Mouse (Mus musculus) ES-E14 (cell line): ENCODE data around the gene Nat9. TPM values are rescaled to one million over a fixed set of nuclear protein-coding genes. Genes with fewer than 3 reads are reported as not detected.

Experiments
- DNase-seq: peaks from one replicate; pipeline ENCODE4 v3.0.0-alpha.2; 2013; ENCODE audit warnings: low read depth, low spot score
- H3K27ac ChIP-seq: 2 replicates; pipeline ENCODE4 v1.5.1; 2012; ENCODE audit warnings: low read depth, mild to moderate bottlenecking, low read length, moderate library complexity, mixed read lengths; ENCODE audit not compliant: poor library complexity, insufficient read depth, severe bottlenecking
- H3K36me3 ChIP-seq: 2 replicates; pipeline ENCODE4 v1.6.1; 2012; ENCODE audit warnings: mild to moderate bottlenecking, low read length, moderate library complexity, mixed read lengths; ENCODE audit not compliant: control insufficient read depth, poor library complexity, insufficient read depth, severe bottlenecking
- H3K4me1 ChIP-seq, 2 experiments: fragments of 150-350 bp in 1 of 2; sonication (generic) in 1 of 2; 2 replicates each; pipeline ENCODE4 v1.6.1; 2012; ENCODE audit warnings: low read length in 2 of 2, mild to moderate bottlenecking in 1 of 2, mixed read lengths in 1 of 2; ENCODE audit not compliant: control insufficient read depth in 2 of 2, insufficient read depth in 2 of 2, poor library complexity in 1 of 2
- H3K4me3 ChIP-seq, 2 experiments: fragments of 150-350 bp in 1 of 2; sonication (generic) in 1 of 2; 2 replicates each; pipeline ENCODE4 v1.5.1; 2012; ENCODE audit warnings: low read length in 2 of 2, low read depth in 1 of 2, mild to moderate bottlenecking in 1 of 2, mixed read lengths in 1 of 2; ENCODE audit not compliant: insufficient read depth in 1 of 2, poor library complexity in 1 of 2, severe bottlenecking in 1 of 2
- H3K9ac ChIP-seq: 2 replicates; pipeline ENCODE4 v1.6.1; 2012; ENCODE audit warnings: low read depth, mild to moderate bottlenecking, low read length, mixed read lengths; ENCODE audit not compliant: poor library complexity, insufficient read depth, severe bottlenecking
- H3K9me3 ChIP-seq: fragments of 150-350 bp; sonication (generic); 2 replicates; pipeline ENCODE4 v1.6.1; 2012; ENCODE audit warnings: low read depth, mild to moderate bottlenecking, low read length; ENCODE audit not compliant: control insufficient read depth, insufficient read depth
- CHD2 ChIP-seq: IDR thresholded peaks from 2 replicates; pipeline ENCODE4 v1.6.1; 2014; ENCODE audit warnings: mild to moderate bottlenecking, low read depth, low read length, inconsistent platforms
- HCFC1 ChIP-seq: IDR thresholded peaks from 2 replicates; pipeline ENCODE4 v1.6.1; 2012; ENCODE audit warnings: low read length, inconsistent platforms, borderline replicate concordance; ENCODE audit not compliant: insufficient read depth
- MAFK ChIP-seq: IDR thresholded peaks from 2 replicates; pipeline ENCODE4 v1.6.1; 2014; ENCODE audit warnings: mild to moderate bottlenecking, low read depth, low read length, inconsistent platforms; ENCODE audit not compliant: insufficient read depth
- ZC3H11A ChIP-seq: IDR thresholded peaks from 2 replicates; pipeline ENCODE4 v1.6.1; 2012; ENCODE audit warnings: low read depth, mild to moderate bottlenecking, inconsistent platforms, low read length, borderline replicate concordance
- ZNF384 ChIP-seq: IDR thresholded peaks from 2 replicates; pipeline ENCODE4 v1.6.1; 2012; ENCODE audit warnings: low read depth, low read length, inconsistent platforms
- in situ Hi-C, 2 experiments: fragments of 600-800 bp; cut with MboI; formaldehyde crosslinking; loops; one replicate each; pipeline ENCODE4 v1.15.1; 2025; ENCODE audit warnings: low sequenced_read_pairs in 2 of 2, inconsistent platforms in 1 of 2; ENCODE audit not compliant: unreplicated experiment in 2 of 2
- total RNA-seq: library from RNA; depleted of rRNA; stranded (reverse); fragments of 300-350 nt; gene quantifications from 2 replicates; pipeline ENCODE4 v1.2.3, GENCODE M21; 2012

Gene Nat9
- total RNA-seq, 1 experiment: 19.3 TPM

DNA sequence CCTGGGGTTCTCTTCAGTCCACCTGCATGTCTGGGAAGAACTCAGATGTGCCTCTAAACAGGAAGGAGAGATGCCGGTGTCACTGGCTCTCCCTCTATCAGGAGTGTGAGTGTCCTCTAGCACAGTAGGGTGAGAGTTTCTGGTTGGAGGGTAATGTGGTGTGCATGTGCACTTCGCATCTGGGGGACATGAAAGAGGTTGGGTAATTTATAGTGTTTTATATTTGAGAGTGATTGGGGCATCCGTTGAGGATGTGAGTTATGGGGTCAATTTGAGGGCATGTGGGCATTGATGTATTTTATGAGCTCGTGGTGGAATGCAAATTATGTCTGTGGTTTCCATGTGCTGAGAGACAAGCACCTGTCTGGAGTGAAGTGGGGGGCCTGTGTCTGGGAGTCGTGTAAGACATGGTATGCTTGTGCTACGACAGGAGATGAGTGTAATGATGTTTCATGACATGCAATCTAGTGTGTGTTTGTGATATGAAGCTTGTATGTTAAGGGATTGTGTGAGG lies 36.9 kb downstream of the Nat9 start:
- in situ Hi-C loops: loop anchor here in 1 of 2 experiments (5.0 kb wide), 1 partner anchor 58 kb away; the partner anchor contains the start of gene Rab37
- Histone ChIP-seq H3K27ac (no peak overlapping the region), H3K4me1 (peaks cover 0 to 4% of the 10 kb centered on the region in 2 experiments; a peak in 1 of 4 replicates)

DNA sequence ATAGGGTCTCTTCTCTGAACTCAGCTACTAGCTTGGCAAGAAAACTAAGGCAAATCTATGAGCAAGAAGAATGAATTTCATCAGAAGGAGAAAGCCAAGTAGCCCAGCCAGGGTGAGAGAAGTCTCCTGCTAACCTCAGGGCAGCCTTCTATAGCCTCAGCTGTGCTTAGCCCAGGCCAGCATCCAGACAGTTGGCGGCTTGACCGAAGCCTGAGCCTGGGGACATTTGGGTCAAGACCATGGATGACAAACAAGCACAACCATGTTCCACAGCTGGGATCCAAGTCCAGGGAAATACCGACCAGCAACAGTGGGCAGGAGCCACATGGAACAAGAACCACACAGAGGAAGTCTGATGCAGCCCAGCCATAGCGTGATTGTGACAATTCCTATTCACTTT lies 39.8 kb downstream of the Nat9 start:
- H3K9ac ChIP-seq: no peak overlapping the region
- H3K9me3 ChIP-seq: no peaks in the 10 kb centered on the region
- no peak for DNase-seq
- H3K4me1 ChIP-seq: no peaks in the 10 kb centered on the region; a peak in 1 of 4 replicates
- H3K36me3 ChIP-seq: no peaks in the 10 kb centered on the region
- TF ChIP-seq CHD2: no peak
- no peak for TF ChIP-seq ZC3H11A
- TF ChIP-seq MAFK: no peak
- TF ChIP-seq ZNF384: no peak
- no peak for TF ChIP-seq HCFC1
- no peak overlapping the region for H3K4me3 ChIP-seq
- H3K27ac ChIP-seq: no peak overlapping the region
- in situ Hi-C loops: no loop called here

More for the DNA sequence above, 36.9 kb downstream of the Nat9 start:
- Histone ChIP-seq H3K4me3 (no peak overlapping the region), H3K9ac (no peak overlapping the region), H3K36me3 (no peaks in the 10 kb centered on the region), H3K9me3 (no peaks in the 10 kb centered on the region)
- no peak for DNase-seq
- TF ChIP-seq MAFK (no peak), ZNF384 (no peak), HCFC1 (no peak), CHD2 (no peak), ZC3H11A (no peak)

DNA sequence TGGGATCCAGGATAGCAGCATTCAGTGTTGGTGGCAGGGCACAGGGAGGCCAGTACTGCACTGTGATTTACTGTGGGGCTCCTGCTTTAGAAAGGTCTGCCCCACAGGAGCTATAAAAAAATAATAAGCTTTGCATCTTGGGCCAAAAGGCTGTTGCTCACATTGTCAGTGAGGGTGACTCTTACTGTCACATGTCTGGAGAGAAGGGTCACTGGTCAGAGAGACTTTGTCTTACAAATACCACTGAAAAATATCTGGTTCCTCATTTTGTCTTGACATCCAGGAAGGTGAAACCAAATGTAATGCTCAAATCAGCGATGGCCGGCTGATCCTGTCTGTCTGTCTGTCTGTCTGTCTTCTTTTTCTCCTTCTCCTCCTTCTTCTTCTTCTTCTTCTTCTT lies 45.7 kb downstream of the Nat9 start:
- Histone ChIP-seq H3K4me1 (no peaks in the 10 kb centered on the region; a peak in 1 of 4 replicates), H3K9ac (no peak overlapping the region), H3K4me3 (no peak overlapping the region), H3K27ac (no peak overlapping the region), H3K9me3 (no peaks in the 10 kb centered on the region), H3K36me3 (no peaks in the 10 kb centered on the region)
- in situ Hi-C loops: no loop called here
- no peak for TF ChIP-seq HCFC1
- no peak for TF ChIP-seq CHD2
- TF ChIP-seq ZNF384: no peak
- no peak for TF ChIP-seq MAFK
- TF ChIP-seq ZC3H11A: no peak
- DNase-seq: no peak

DNA sequence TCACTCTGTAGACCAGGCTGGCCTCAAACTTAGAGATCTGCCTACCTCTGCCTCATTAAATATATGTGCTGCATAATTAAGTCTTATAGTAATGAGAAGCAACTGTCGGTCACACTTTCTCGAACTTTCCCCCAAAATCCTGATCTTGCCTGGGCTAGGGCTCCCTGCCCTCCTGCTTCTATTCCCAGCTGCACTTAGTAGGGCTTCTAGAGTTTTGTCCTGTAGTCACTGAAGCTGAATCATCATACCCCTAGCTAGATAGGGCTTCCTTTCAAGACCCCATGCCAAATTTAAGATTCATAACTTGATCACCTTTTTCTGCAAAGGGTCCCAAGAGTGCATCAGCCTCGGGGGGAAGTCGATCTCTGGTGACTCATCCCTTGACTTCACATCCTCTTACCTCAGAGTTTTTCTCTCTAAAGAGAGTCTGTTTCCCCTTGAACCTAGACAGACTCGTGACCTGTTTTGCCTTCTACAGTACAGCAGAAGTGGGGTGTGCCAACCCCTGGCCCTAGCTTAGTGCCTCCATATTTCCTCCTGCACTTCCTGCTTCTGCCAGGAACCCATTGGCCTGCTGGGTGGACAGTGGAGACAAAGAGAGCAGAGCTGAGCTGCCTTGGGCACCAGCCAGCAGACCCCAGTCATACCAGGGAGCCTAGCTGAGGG lies 48.9 kb downstream of the Nat9 start:
- no peak for DNase-seq
- in situ Hi-C loops: no loop called here
- Histone ChIP-seq H3K9ac (no peak overlapping the region), H3K27ac (no peak overlapping the region), H3K4me1 (no peaks in the 10 kb centered on the region; a peak in 1 of 4 replicates), H3K4me3 (no peak overlapping the region), H3K36me3 (no peaks in the 10 kb centered on the region), H3K9me3 (no peaks in the 10 kb centered on the region)
- TF ChIP-seq ZC3H11A (no peak), ZNF384 (no peak), HCFC1 (no peak)

- in situ Hi-C loops: no loop called here
- H3K9ac ChIP-seq: no peak within 1 kb of the TSS
- no peak for DNase-seq
These were observed 53.9 kb downstream of the Nat9 start, which contains the start of gene Cd300lf for GRCm38 (mm10) chr11:115133800-115134199. Cd300lf (minus strand) TSS chr11:115133992.

More at GRCm38 (mm10) chr11:115133800-115134199, 53.9 kb downstream of the Nat9 start, which contains the start of gene Cd300lf:
- Histone ChIP-seq H3K9me3 (no peaks in the 10 kb centered on the region), H3K36me3 (no peaks in the 10 kb centered on the region), H3K27ac (no peak within 1 kb of the TSS), H3K4me3 (no peak within 1 kb of the TSS), H3K4me1 (no peaks in the 10 kb centered on the region)
- TF ChIP-seq ZC3H11A (no peak), ZNF384 (no peak), HCFC1 (no peak), CHD2 (no peak), MAFK (no peak)
